Mouse (Mus musculus): Measurements from ENCODE around the gene Adam22. TPM values are rescaled to one million over a fixed set of nuclear protein-coding genes. Genes with fewer than 3 reads are reported as not detected.

The Adam22 gene
- polyA plus RNA-seq, 1 experiment: 0.55 TPM

Other genes with a start within 250 kb of the Adam22 start
- gene Dbf4, start 54.6 kb upstream of the Adam22 start, polyA plus RNA-seq (2012; rRNA removed): 19.3 and 28.6 TPM in 2 replicates
- 3.6 and 3.9 TPM in 2 replicates for gene Slc25a40, start 54.7 kb upstream of the Adam22 start, polyA plus RNA-seq (2012; rRNA removed)

Data from thymus, adult 2 months (tissue).